Mouse (Mus musculus): ENCODE measurements around the gene Olfr820.
"Not testable (repeated sequence)": the region's sequence is repeated elsewhere in the genome, so short reads cannot be mapped to it uniquely, and the experiment has no call there.

GRCm38 (mm10) chr10:129966232-129966631 is 46.2 kb upstream of the Olfr820 start:
- not testable (repeated sequence) for TF ChIP-seq GATA1 (IDR thresholded peaks at IDR 0.05; ENCODE audit: borderline replicate concordance, low read length); FLI1 (IDR thresholded peaks at IDR 0.05; ENCODE audit: low read length)

All from megakaryocyte, embryonic 14.5 days (primary cell).